In the genomic region with DNA sequence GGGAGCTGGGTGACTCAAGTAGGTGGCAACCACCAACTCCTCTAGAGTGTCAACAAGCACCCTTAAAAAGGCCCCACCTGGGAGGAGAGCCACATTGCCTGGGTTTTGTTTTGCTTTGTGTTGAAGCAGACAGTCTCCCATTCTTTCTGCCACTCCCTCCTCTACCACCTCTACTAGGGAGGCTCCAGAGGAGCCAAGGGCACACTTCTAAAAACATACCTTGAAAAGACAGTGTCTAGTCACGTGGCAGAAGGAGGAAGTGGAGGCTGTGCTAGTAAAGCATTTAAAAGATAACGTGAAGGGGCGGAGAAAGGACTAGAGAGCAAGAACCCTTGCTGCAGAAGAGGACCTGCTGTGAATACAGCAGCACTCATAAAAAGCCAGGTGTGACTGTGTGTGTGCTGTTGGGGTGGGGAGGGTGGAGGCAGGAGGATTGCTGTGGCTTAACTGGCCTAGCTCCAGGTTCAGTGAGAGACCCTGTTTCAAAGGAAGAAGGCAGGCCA, we compare ENCODE assay signal across 9 mouse cellular contexts. TPM values are rescaled to one million over a fixed set of nuclear protein-coding genes. Genes with fewer than 3 reads are reported as not detected.
A peak's percentile ranks its signal among the peaks of the same experiment; 100 is the strongest.
DNase-seq lines count a peak whose midpoint lies in the region; ATAC-seq and TF ChIP-seq lines count a peak whose summit lies in the region.
"Had no signal": no experiment of that assay in that cellular context is flagged by ENCODE, and none has a peak within 500 bp of the region (broad histone marks: within the 10 kb centered on the region; RNA-seq: fewer than 3 reads in every experiment).

No protein-coding gene starts in this region.

- TF ChIP-seq CTCF in liver, postnatal 0 days (IDR thresholded peaks at IDR 0.05; ENCODE audit: low read depth): no peak
- no peak for TF ChIP-seq CTCF in stomach, postnatal 0 days (IDR thresholded peaks at IDR 0.05; ENCODE audit: low read depth)

- H3K9ac ChIP-seq in heart, embryonic 14.5 days (ENCODE audit: low read length): peak overlapping the region; percentile 53; the same call in 1 of the 2 replicates
- no peak overlapping the region for H3K9ac ChIP-seq in liver, postnatal 0 days (replicated peaks)
- H3K9ac ChIP-seq in stomach, postnatal 0 days (ENCODE audit: low read length): no peak overlapping the region

- H3K4me3 ChIP-seq in heart, embryonic 14.5 days (ENCODE audit: control insufficient read depth in 1 of 2, insufficient read depth in 1 of 2, low read depth in 1 of 2, low read length in 2 of 2): no peak overlapping the region
- H3K4me3 ChIP-seq in liver, postnatal 0 days (ENCODE audit: low read depth, low read length): no peak overlapping the region
- no peak overlapping the region for H3K4me3 ChIP-seq in stomach, postnatal 0 days (ENCODE audit: low read depth, low read length)
- H3K4me3 ChIP-seq in limb, embryonic 10.5 days: no peak overlapping the region

- ATAC-seq in heart, embryonic 14.5 days (ENCODE audit: insufficient number of reproducible peaks, insufficient read depth, low FRiP score, low read depth): no peak
- no peak for ATAC-seq in liver, postnatal 0 days
- ATAC-seq in stomach, postnatal 0 days (ENCODE audit: low FRiP score, low TSS enrichment): peak; percentile 68
- ATAC-seq in frontal cortex, adult (ENCODE audit: low TSS enrichment): no peak

- H3K4me2 ChIP-seq in heart, embryonic 14.5 days (ENCODE audit: low read length): no peak overlapping the region
- no peak overlapping the region for H3K4me2 ChIP-seq in liver, postnatal 0 days (ENCODE audit: low read depth, low read length)
- H3K4me2 ChIP-seq in stomach, postnatal 0 days (replicated peaks; ENCODE audit: low read depth): no peak overlapping the region

- H3K27ac ChIP-seq in heart, embryonic 14.5 days (replicated peaks in 1 of 2; ENCODE audit: control insufficient read depth in 1 of 2, insufficient read depth in 1 of 2, low read depth in 2 of 2, low read length in 2 of 2): peak overlapping the region; percentile 10 to 55; a peak in 3 of 4 replicates
- H3K27ac ChIP-seq in liver, postnatal 0 days (ENCODE audit: low read depth): peak overlapping the region; percentile 25; the same call in 1 of the 2 replicates
- peak overlapping the region; percentile 84 for H3K27ac ChIP-seq in stomach, postnatal 0 days (replicated peaks)
- no peak overlapping the region for H3K27ac ChIP-seq in limb, embryonic 10.5 days

- H3K4me1 ChIP-seq in heart, embryonic 14.5 days (ENCODE audit: control insufficient read depth in 2 of 2, insufficient read depth in 2 of 2, low read length in 2 of 2): peaks cover 21 to 33% of the 10 kb centered on the region in 2 experiments
- peaks cover 33% of the 10 kb centered on the region for H3K4me1 ChIP-seq in liver, postnatal 0 days (ENCODE audit: insufficient read depth)
- peaks cover 9% of the 10 kb centered on the region; the same call in 1 of the 2 replicates for H3K4me1 ChIP-seq in stomach, postnatal 0 days (replicated peaks; ENCODE audit: control insufficient read depth, insufficient read depth)
- peaks cover 18% of the 10 kb centered on the region for H3K4me1 ChIP-seq in limb, embryonic 10.5 days

- no peaks in the 10 kb centered on the region for H3K36me3 ChIP-seq in heart, embryonic 14.5 days (ENCODE audit: control insufficient read depth, insufficient read depth, low read length)
- H3K36me3 ChIP-seq in liver, postnatal 0 days (replicated peaks; ENCODE audit: insufficient read depth, low read length): no peaks in the 10 kb centered on the region
- H3K36me3 ChIP-seq in stomach, postnatal 0 days (ENCODE audit: control insufficient read depth, insufficient read depth, low read length): no peaks in the 10 kb centered on the region
- no peaks in the 10 kb centered on the region for H3K36me3 ChIP-seq in limb, embryonic 10.5 days

- WGBS in heart, embryonic 14.5 days: 8% methylated on average over 3 of the region's 3 CpGs
- 20% methylated on average over 3 of the region's 3 CpGs for whole genome bisulfite sequencing in liver, postnatal 0 days (ENCODE audit: insufficient replicate concordance)
- 44% methylated on average over 3 of the region's 3 CpGs for WGBS in stomach, postnatal 0 days
- WGBS in limb, embryonic 10.5 days: 62% methylated on average over 3 of the region's 3 CpGs

- no peaks in the 10 kb centered on the region for H3K9me3 ChIP-seq in heart, embryonic 14.5 days (ENCODE audit: control insufficient read depth, low read length)
- no peaks in the 10 kb centered on the region for H3K9me3 ChIP-seq in liver, postnatal 0 days (ENCODE audit: low read length)
- H3K9me3 ChIP-seq in stomach, postnatal 0 days (ENCODE audit: control insufficient read depth, low read length): no peaks in the 10 kb centered on the region
- H3K9me3 ChIP-seq in limb, embryonic 10.5 days (replicated peaks): no peaks in the 10 kb centered on the region

- no peak for TF ChIP-seq EP300 in liver, postnatal 0 days (IDR thresholded peaks at IDR 0.05; ENCODE audit: low read depth)
- peak; percentile 23 for TF ChIP-seq EP300 in stomach, postnatal 0 days (optimal IDR thresholded peaks at IDR 0.05)

- no peak for DNase-seq in heart, postnatal 36 days
- DNase-seq in R1 (ENCODE audit: low read depth, low spot score): peak; percentile 93
- no peak for DNase-seq in liver, postnatal 0 days
- peak; percentile 72 for DNase-seq in stomach, postnatal 0 days (ENCODE audit: low spot score)
- no peak for DNase-seq in right cerebral cortex, postnatal 36 days (ENCODE audit: low spot score in 2 of 2)
- no peak for DNase-seq in limb, embryonic 10.5 days (ENCODE audit: low spot score)
- DNase-seq: gastrocnemius, postnatal 10 days had no signal

- intact Hi-C loops in heart, postnatal 36 days (cut with DNase I): no loop called here

- H3K27me3 ChIP-seq in heart, embryonic 14.5 days (ENCODE audit: control insufficient read depth, insufficient read depth, low read length): no peaks in the 10 kb centered on the region
- H3K27me3 ChIP-seq in liver, postnatal 0 days (ENCODE audit: insufficient read depth, low read length): no peaks in the 10 kb centered on the region
- no peaks in the 10 kb centered on the region for H3K27me3 ChIP-seq in stomach, postnatal 0 days (ENCODE audit: control insufficient read depth, insufficient read depth, low read length)
- H3K27me3 ChIP-seq in limb, embryonic 10.5 days (ENCODE audit: low read depth, poor library complexity, severe bottlenecking): no peaks in the 10 kb centered on the region

RNA-seq across cellular contexts. Expression of gene Tnip1, which starts 4.1 kb away (rescaled TPM):
- 19.3 and 20.5 TPM in 2 replicates for polyA plus RNA-seq in heart, embryonic 14.5 days (2014; fragmentation: Nextera tagmentation; extraction: Ambion mirVana)
- 10 to 100 TPM; 29.2 to 29.4 TPM for total RNA-seq in heart, postnatal 36 days (2021)
- 5.2 and 5.3 TPM in 2 replicates for polyA plus RNA-seq in liver, postnatal 0 days (2015; fragmentation: Nextera tagmentation; extraction: Ambion mirVana)
- polyA plus RNA-seq in stomach, postnatal 0 days (2015; fragmentation: Nextera tagmentation; extraction: Ambion mirVana): 14.7 and 15.5 TPM in 2 replicates
- 10.0 and 14.0 TPM in 2 replicates for polyA plus RNA-seq in limb, embryonic 10.5 days (2016; fragmentation: Nextera tagmentation; extraction: Ambion mirVana)

RNA-seq across cellular contexts. Expression of gene Gpx3, which starts 56.4 kb away (rescaled TPM):
- polyA plus RNA-seq in heart, embryonic 14.5 days (2014; fragmentation: Nextera tagmentation; extraction: Ambion mirVana): 1,228 and 1,448 TPM in 2 replicates
- total RNA-seq in heart, postnatal 36 days (2021): 100 to 1,000 TPM; 189 to 218 TPM
- polyA plus RNA-seq in liver, postnatal 0 days (2015; fragmentation: Nextera tagmentation; extraction: Ambion mirVana): 29.7 and 30.4 TPM in 2 replicates
- polyA plus RNA-seq in stomach, postnatal 0 days (2015; fragmentation: Nextera tagmentation; extraction: Ambion mirVana): 185 and 206 TPM in 2 replicates
- 52.0 and 60.7 TPM in 2 replicates for polyA plus RNA-seq in limb, embryonic 10.5 days (2016; fragmentation: Nextera tagmentation; extraction: Ambion mirVana)

Comparison
In these comparisons a context has a peak if more than half of its experiments do, and no peak if none do; other contexts are left out.
1. DNase-seq: peak in R1 (single experiment) and stomach, postnatal 0 days (single experiment); none in heart, postnatal 36 days (0 of 2), liver, postnatal 0 days (single experiment), right cerebral cortex, postnatal 36 days (0 of 2) and limb, embryonic 10.5 days (single experiment).